Mouse (Mus musculus): ENCODE measurements around the gene Dctn2.
A peak's percentile ranks its signal among the peaks of the same experiment; 100 is the strongest.

Dctn2 gene

DNA sequence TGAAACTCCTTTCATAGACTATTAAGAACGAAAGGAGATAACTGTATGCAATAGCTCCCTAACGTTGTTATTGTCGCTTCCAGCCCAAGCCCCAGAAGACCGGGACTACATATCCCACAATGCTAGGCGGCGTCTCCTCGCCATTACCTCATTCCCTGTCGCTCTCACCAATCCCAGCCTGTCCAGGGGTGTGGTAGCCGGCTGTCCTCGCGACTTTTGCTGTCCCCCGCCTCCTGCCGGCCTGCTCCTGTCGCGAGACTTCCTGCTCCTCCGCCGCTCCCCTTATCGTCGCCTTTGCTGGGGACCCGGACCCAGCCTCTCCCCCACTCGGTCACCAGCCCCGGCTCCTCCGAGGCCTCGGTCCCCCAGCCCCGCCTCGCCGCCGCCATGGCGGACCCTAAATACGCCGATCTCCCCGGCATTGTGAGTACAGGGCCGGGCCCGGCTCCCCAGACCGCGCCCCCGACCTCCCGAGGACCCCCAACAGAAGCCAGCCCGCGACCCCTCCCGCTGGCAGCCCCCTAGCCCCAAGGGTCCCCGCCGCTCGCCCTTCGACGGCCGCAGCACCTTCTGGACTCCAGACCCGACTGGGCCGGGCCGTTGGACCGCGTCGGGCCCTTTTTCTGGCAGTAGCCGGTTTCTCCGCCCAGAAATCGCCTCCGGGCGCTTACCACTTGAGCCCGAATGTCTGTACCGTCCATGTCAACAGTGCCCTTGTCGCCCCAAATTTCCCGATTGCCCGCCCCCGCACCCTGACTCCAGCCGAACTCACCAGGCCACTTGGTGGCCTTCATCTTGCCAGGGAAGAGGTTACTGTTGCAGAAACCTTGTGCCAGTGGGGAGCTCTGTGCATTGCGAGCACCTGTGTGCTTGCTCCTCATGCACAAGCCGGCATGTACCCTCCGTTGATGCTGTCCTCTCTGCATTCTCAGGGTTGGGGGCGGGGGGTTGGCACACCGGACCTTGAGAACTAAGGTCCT, at the start of gene Dctn2:
TSS of gene Dctn2 (plus strand) at position 257 of the 980 bp plus-strand sequence.
- peak; percentile 94 for DNase-seq (ENCODE audit: low read depth)

DNA sequence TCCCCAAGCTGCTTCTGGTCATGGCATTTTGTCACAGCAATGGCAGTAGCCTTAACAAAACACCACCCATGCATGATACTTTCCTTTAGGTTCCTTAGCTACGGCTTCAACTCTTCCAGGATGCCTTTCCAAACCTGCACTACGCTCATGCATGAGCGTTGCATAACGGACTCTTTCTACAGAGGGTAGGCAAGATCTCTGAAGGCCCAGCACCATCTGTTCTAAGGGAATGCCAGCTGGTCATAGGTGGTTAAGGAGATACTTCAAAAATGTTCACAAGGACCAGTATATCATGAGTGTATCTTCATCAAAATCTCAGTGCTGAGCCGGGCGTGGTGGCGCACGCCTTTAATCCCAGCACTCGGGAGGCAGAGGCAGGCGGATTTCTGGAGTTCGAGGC, 49.7 kb upstream of the Dctn2 start:
- no peak for DNase-seq (ENCODE audit: low read depth)

DNA sequence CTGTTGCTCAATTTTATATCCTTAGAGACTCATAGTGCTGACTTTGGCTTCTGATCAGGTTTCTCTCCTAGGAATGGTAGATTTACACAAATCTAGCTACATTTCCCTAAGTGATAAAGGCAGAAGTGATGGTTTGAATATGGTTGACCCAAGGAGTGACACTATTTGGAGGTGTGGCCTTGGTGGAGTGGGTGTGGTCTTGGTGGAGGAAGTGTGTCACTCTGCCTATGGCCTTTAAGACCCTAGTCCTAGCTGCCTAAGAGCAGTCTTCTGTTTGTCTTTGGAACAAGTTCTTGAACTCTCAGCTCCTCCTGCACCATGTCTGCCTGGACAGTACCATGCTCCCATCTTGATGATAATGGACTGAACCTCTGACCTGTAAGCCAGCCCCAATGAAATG, 49.0 kb upstream of the Dctn2 start:
- DNase-seq (ENCODE audit: low read depth) = no peak

DNA sequence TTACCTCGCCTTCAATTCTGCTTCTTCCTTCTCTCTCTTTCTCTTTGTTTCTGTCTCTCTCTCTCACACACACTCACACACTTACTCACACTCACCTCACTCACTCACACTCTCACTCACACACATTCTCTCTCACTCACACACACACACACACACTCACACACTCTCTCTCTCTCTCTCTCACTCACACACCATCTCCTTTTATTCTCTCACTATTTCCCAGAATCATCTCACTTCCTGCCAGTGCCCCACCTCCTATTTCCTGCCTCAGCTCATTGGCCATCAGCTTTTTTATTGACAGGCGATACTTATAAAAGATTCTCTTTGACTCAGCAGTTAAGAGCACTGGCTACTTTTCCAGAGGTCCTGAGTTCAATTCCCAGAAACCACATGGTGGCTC, 47.8 kb upstream of the Dctn2 start:
- no peak for DNase-seq (ENCODE audit: low read depth)

GRCm38 (mm10) chr10:127225213-127225612, 41.0 kb upstream of the Dctn2 start:
- DNase-seq (ENCODE audit: low read depth) = no peak

DNA sequence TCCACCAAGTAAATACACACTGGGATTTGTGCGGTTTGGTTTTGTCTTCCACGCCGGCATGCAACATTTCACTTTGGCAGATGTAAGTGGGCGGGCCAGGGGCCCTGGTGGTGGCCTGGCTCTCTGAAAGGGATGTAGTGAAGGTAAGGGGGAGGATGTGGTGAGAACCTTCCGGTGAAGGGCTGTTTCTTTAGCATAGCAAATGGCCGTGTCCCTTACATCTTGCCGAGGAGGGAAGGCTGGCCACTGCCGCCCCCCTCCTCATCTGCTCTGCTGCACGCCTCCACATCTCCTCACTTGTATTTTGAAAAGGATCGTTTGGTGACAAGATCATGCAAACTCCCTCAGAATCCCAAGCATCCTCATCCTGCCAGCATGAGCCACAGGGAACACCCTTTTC, 40.4 kb upstream of the Dctn2 start:
- peak; percentile 60 for DNase-seq (ENCODE audit: low read depth)

DNA sequence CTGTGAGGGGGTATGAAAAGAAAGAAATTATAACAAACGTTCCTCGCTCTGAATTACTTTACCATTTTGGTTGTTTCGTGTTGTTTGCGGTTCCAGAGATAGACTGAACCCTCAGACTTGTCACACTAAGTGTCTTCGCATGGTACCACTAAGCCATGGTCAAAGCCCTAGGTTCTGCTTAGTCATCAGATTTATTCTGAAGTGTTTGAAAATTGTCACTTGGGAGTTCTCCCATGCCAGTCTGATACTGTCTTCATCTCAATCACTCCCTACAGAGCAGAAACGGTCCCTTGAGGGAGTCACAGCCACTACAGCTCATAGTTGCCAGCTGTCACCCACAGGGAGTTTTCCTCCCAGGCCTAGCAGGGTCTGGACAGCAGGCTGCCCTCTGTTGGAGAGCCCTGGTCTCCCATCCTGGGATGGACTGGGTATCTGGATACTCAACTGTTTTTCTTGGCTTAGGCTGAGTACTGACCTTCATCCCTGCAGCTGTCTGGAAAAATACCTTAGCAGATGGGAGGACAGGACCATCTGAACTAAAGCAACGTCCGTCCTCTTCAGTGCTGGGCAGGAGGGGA, 39.8 kb upstream of the Dctn2 start:
- no peak for DNase-seq (ENCODE audit: low read depth)

DNA sequence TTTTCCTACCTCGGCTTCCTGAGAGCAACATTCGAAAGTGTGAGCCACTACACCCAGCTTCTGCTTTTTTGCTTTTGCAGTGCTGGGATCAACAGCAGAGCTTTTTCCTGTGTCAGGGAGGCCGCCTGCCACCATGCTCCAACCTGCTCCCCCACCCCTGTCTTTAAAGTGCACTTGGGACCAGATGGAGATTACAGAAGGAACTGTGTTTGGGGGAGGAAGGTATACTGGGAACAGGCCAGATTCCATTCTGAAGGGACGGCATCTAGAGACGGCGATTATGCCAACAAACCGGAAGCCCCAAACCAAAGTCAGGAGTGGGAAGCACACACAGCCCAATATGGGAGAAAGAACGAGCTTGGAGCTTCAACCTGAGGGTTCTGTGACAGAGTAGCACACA, 39.0 kb upstream of the Dctn2 start:
- DNase-seq (ENCODE audit: low read depth) = no peak

- peak; percentile 87 for DNase-seq (ENCODE audit: low read depth)
Measured at GRCm38 (mm10) chr10:127228897-127229296, 37.3 kb upstream of the Dctn2 start.

- DNase-seq (ENCODE audit: low read depth) = no peak
Measured at GRCm38 (mm10) chr10:127230693-127231092, 35.5 kb upstream of the Dctn2 start.

GRCm38 (mm10) chr10:127231741-127232140, 34.4 kb upstream of the Dctn2 start:
- no peak for DNase-seq (ENCODE audit: low read depth)

DNA sequence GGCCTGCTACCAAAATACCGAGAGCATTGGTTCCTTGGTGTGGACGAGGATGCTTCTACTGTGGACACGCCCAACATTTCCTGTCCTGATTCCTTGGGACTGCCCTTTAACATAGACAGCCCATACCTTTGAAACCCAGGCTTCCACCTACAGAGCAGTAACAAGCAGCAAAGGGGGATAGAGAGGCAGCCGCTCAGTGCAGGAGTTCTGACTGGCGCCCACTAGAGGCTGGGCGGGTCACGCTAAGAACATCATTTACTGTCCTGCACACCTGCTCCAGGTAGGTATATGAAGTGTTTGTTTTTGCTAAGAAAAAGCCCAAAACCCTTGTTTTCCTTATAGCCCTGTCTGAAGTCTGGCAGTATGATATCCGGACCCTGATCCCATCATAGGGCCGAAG, 33.0 kb upstream of the Dctn2 start:
- peak; percentile 50 for DNase-seq (ENCODE audit: low read depth)

DNA sequence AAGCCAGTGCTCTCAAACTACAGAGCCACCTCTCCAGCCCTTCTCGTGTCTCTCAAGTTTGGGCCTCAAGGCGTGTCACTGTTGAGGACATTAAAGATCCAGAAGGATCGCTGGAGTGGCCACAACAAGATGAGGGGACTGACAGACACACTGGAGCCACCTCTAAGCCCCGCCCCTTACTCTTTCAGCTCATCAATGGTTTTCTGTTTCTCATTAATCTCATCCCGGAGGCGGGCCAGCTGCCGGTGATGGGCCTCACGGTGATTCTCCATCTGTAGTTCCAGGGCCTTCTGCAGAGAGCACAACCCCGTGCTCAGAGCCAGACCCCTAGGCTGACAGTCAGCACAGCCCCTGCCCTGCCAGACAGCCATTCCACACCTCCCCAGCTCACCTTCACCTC, 29.6 kb upstream of the Dctn2 start:
- DNase-seq (ENCODE audit: low read depth) = no peak

- no peak for DNase-seq (ENCODE audit: low read depth)
Measured at GRCm38 (mm10) chr10:127238241-127238824, 27.8 kb upstream of the Dctn2 start.

DNA sequence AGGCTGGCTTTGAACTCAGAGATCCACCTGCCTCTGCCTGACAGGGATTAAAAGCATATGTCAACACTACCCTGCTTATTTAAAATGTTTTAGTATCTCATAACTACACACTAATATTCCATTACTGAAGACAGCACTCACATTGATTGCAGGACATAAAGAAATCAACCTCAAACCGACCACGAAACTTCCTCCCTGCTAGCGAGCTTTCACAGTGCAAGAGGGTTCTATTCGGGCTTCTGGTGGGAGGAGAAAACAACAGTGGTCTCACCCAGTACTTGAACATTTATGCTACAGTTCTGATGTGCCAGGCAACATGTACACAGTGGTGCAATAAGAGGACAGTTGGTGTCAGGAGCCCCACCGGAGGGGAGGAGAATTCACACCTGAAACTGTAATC, 15.4 kb upstream of the Dctn2 start:
- DNase-seq (ENCODE audit: low read depth) = no peak

- no peak for DNase-seq (ENCODE audit: low read depth)
Measured at GRCm38 (mm10) chr10:127255625-127256345, 10.4 kb upstream of the Dctn2 start.

- DNase-seq (ENCODE audit: low read depth) = no peak
Measured at GRCm38 (mm10) chr10:127257790-127258189, 8.4 kb upstream of the Dctn2 start.

DNA sequence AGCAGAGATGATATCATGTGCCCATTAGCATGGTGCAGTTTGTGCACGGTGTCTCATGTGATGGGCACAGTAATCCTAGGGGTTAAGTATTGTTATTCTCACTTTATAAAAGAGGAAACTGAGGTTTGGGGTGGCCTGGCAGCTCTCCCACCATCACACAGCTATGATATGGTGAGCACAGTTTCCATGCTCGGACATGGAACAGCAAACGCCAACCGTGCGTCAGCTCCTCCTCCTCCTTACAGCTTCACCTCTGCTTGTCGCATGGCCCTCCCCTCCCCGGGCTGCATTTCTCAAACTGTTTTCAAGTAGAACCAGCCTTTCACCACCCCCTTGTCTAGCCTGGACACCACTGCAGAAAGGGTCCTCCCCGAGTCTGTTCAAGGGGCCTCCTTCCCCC, 7.7 kb upstream of the Dctn2 start:
- DNase-seq (ENCODE audit: low read depth) = no peak

DNA sequence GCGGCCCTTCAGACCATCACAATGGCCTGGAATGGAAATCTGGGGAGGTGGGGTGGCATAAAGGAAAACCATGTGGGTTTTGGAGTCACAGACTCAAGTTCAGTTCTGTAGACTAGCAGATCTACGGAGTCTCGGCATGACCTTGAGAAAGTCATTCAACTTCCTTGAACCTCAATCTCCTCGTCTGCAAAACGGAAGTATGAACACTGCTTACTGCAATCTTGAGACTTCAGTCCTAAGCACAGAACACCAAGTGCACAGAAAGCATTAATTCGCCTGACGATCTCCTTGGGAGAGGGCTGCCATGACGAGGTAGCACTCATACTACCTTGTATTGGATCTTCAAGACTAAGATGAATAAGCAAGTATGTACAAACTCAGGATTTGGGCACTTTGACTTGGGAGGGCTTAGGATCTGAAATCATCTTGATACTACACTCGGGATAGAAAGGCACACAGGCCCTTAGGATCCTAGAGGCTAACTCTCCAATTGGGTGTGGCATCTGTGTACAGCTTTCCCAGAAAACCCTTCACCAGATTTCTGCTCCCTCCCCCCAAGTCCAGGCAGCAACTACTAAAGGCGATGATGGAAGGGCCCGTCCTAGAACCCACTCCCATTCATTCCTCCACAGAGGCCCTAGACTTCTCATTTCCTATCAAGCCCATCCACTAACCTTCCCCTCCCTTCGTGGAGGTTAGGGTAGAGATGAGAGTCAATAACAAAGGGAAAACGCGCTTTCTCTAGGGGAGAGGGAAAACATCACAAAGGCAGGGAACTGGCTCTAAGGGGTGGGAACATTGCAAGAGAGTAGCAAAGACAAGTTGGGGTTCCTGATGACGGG, 4.2 kb upstream of the Dctn2 start:
- DNase-seq (ENCODE audit: low read depth) = no peak

DNA sequence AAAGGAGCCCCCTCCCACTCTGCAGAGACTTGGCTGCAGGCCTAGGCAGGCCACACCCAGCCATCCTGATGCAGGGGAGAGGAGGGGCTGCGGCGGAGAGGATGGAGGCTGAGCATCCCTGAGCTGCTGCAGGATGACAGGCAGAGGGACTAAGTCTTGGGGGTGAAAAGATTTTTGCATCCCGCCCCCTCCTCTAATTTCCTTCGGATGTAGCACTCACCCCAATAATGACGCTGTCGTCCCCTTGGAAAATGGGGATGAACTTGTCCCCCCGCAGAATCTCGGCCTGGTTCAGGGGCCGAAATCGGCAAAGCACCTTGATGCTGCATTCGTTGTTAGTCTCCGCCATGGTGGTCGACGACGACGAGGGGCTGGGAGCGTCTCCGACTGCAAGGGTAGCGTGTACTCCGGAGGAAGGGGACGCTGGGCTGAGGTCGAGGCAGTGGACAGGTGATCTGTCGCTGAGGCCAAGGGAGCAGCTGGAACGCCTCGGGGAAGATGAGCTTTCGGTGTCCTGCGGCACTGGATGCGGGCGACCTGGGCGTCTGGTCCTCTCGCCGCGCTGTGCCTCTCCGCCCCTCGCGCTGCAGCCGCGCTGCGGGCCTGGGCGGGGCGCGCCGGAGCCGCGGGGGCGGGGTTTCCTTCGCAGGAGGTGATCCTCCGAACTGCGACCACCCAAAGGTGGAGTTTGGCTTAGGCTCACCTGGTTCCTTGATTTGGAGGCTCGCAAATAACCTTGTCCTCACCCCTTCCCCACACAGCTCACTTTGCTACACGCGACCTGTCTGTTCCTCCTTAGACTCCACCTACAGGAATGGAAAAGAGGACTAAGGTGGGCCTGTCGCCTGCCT, 3.4 kb upstream of the Dctn2 start, which contains the start of gene Kif5a:
TSS of gene Kif5a (minus strand) at position 801 of the 851 bp plus-strand sequence.
- DNase-seq (ENCODE audit: low read depth) = peak; percentile 49
